Mouse (Mus musculus) limb, embryonic 14.5 days (tissue): Measurements from ENCODE around the gene Mrps6. TPM values are rescaled to one million over a fixed set of nuclear protein-coding genes. Genes with fewer than 3 reads are reported as not detected.

Experiments used
- ATAC-seq: fragments of 200-750 bp; cut with Nextera tagmentation; 2 replicates; pipeline ENCODE4 v1.8.0; 2017; ENCODE audit warnings: low read depth, moderate number of reproducible peaks, moderate TSS enrichment; ENCODE audit not compliant: low FRiP score
- DNase-seq: peaks from one replicate; pipeline ENCODE4 v3.0.0-alpha.2; 2015; ENCODE audit warnings: low spot score
- H3K27ac ChIP-seq: fragments of 300-500 bp; sonication (generic); replicated peaks from 2 replicates; pipeline ENCODE4 v1.5.1; 2014; ENCODE audit warnings: low read depth, mild to moderate bottlenecking, low read length, moderate library complexity, mixed read lengths
- H3K27me3 ChIP-seq: fragments of 300-500 bp; sonication (generic); 2 replicates; pipeline ENCODE4 v1.6.1; 2014; ENCODE audit warnings: low read length, mixed read lengths; ENCODE audit not compliant: control insufficient read depth, insufficient read depth
- H3K36me3 ChIP-seq: fragments of 300-500 bp; sonication (generic); 2 replicates; pipeline ENCODE4 v1.6.1; 2014; ENCODE audit warnings: mild to moderate bottlenecking, low read length, moderate library complexity, mixed read lengths; ENCODE audit not compliant: control insufficient read depth, insufficient read depth
- H3K4me1 ChIP-seq: fragments of 300-500 bp; sonication (generic); 2 replicates; pipeline ENCODE4 v1.6.1; 2014; ENCODE audit warnings: antibody characterized with exemption, low read length, mixed read lengths; ENCODE audit not compliant: control insufficient read depth, insufficient read depth
- H3K4me2 ChIP-seq: fragments of 300-500 bp; sonication (generic); replicated peaks from 2 replicates; pipeline ENCODE4 v1.6.1; 2014; ENCODE audit warnings: low read depth, mild to moderate bottlenecking, low read length, moderate library complexity; ENCODE audit not compliant: severe bottlenecking
- H3K4me3 ChIP-seq: fragments of 300-500 bp; sonication (generic); replicated peaks from 2 replicates; pipeline ENCODE4 v1.5.1; 2014; ENCODE audit warnings: low read length
- H3K9ac ChIP-seq: fragments of 300-500 bp; sonication (generic); 2 replicates; pipeline ENCODE4 v1.6.1; 2014; ENCODE audit warnings: mild to moderate bottlenecking, low read depth, low read length, moderate library complexity; ENCODE audit not compliant: severe bottlenecking
- H3K9me3 ChIP-seq: fragments of 300-500 bp; sonication (generic); 2 replicates; pipeline ENCODE4 v1.6.1; 2016; ENCODE audit warnings: low read length; ENCODE audit not compliant: control insufficient read depth
- POLR2A ChIP-seq: fragments of 200-500 bp; IDR thresholded peaks from 2 replicates; pipeline ENCODE4 v1.8.0; 2012; ENCODE audit warnings: inconsistent platforms, mild to moderate bottlenecking, moderate library complexity, borderline replicate concordance; ENCODE audit not compliant: insufficient read depth, insufficient read length; ENCODE audit errors: extremely low read depth
- WGBS: fragments of 180-500 bp; shearing (Covaris S2); extraction: QIAGEN DNeasy Blood & Tissue Kit; methylation state at CpG from one replicate; pipeline ENCODE4 v1.1.7; 2014; 5-methylcytosine and 5-hydroxymethylcytosine counted together
- polyA plus RNA-seq, 2 experiments: library from polyadenylated mRNA; depleted of rRNA in 1 of 2; stranded (reverse) in 1 of 2; unstranded in 1 of 2; fragments of >200 nt; fragmentation: Nextera tagmentation in 1 of 2; extraction: Ambion mirVana in 1 of 2; gene quantifications; 2 replicates each; pipeline versions ENCODE4 v1.2.1 to v1.2.3; 2012 to 2014

Mrps6 gene
- polyA plus RNA-seq, 2 experiments = 49.5 to 101 TPM

DNA sequence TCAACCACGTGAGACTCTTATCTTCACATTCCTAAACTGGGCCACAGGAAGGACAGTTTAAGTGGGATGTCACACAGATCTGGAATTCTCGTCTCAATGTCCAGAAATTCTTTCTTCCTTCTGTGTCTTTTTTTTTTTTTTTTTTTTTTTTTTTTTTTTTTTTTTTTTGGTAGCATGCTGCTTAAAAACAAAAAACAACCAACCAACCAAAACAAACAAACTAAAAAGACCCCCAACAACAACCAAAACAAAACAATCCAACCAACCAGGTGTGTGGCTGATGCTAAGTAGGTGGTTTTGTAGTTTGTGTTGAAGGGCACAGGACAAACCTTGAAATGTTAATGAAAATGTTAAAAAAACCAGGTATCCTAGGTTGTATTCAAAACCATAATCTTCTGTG, 1.4 kb upstream of the Mrps6 start:
- DNase-seq (no peak), ATAC-seq (no peak)
- Histone ChIP-seq H3K9me3 (peaks cover 10% of the 10 kb centered on the region), H3K27ac (no peak overlapping the region), H3K4me1 (peaks cover 12% of the 10 kb centered on the region; the same call in 1 of the 2 replicates), H3K4me2 (no peak overlapping the region), H3K36me3 (peaks cover 7% of the 10 kb centered on the region; the same call in 1 of the 2 replicates), H3K9ac (no peak overlapping the region), H3K27me3 (no peaks in the 10 kb centered on the region), H3K4me3 (no peak overlapping the region)
- WGBS = 60% methylated on average over 2 of the region's 2 CpGs
- no peak for TF ChIP-seq POLR2A

DNA sequence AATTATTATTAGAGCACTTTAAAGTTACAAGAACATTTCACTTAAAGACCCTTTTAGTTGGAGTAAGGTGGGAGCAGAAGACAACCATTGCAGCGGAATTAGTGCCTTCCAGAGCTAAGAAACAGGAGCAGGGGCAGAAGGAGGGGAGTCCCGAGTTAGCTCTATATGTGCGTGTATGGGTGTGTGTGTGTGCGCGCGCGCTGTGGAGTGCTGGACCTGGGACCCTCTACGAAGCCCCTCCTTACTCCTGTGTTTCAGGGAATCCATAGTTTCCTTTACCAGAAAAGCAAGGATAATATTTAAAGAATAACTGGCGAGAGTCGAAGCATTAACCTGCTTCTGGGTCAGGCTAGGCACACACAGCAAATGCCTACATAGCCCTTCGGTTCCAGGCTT, 616 bp upstream of the Mrps6 start:
- DNase-seq (no peak), ATAC-seq (peak; percentile 39; the same call in 1 of the 2 replicates)
- WGBS = 2% methylated on average over 11 of the region's 11 CpGs
- H3K9ac ChIP-seq = peak overlapping the region; percentile 79
- H3K27me3 ChIP-seq = no peaks in the 10 kb centered on the region
- H3K27ac ChIP-seq = peak overlapping the region; percentile 53
- peaks cover 12% of the 10 kb centered on the region; the same call in 1 of the 2 replicates for H3K4me1 ChIP-seq
- peaks cover 9% of the 10 kb centered on the region for H3K36me3 ChIP-seq
- H3K4me3 ChIP-seq = peak overlapping the region; percentile 87
- H3K4me2 ChIP-seq = peak overlapping the region; percentile 85
- TF ChIP-seq POLR2A = no peak
- peaks cover 10% of the 10 kb centered on the region for H3K9me3 ChIP-seq

DNA sequence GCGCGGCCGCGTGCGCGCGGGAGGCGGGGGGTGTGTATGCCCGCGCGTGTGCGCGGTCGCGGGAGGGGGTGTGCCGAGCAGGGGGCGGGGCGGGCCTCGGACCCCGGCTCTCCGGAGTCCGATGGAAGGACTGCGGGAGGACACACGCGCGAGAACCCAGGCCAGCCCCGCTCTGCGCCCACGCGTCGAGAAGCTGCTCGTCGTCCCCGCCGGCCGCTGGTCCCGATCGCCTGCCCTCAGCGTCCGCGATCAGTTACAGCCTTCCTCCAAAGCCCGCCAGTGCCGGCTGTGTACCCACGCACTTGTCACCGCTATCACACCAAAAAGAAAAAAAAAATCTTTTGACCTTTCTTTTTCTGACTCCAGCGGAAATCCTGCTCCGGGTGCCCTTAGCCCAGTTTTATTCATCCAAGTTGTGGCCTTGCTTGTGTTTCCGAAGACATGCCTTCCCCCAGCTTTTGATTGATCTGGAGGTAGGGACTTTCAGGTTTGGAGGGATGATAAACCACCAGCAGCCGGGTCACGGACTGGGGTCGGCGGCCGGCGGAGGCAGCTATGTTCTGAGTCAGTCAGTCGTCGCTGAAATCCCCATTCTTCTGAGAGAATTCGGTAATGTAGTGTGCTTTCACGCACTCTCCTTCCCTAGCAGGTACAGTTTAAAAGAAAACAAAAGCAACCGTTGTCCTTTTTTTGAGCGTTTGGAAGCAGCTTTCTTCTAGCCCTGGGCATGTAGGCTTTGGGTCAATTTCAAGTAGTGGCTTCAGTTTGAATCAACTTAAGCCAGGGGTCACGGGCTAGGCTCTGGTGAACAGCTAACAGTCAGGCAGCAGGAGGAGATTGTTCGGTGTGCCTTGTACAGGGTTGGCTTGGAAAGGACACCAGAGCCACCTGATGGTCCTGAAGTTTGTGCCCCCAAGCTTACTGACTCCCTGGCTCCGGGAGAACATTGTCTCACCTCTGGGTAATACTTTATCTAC, 862 bp downstream of the Mrps6 start:
- Histone ChIP-seq H3K4me3 (peak overlapping the region; percentile 87), H3K9me3 (peaks cover 5% of the 10 kb centered on the region), H3K27ac (no peak overlapping the region), H3K9ac (peak overlapping the region; percentile 79), H3K27me3 (no peaks in the 10 kb centered on the region), H3K4me2 (peak overlapping the region; percentile 85), H3K36me3 (peaks cover 18% of the 10 kb centered on the region), H3K4me1 (peaks cover 12% of the 10 kb centered on the region; the same call in 1 of the 2 replicates)
- TF ChIP-seq POLR2A = no peak
- 2% methylated on average over 50 of the region's 63 CpGs for WGBS
- DNase-seq (no peak), ATAC-seq (no peak)

DNA sequence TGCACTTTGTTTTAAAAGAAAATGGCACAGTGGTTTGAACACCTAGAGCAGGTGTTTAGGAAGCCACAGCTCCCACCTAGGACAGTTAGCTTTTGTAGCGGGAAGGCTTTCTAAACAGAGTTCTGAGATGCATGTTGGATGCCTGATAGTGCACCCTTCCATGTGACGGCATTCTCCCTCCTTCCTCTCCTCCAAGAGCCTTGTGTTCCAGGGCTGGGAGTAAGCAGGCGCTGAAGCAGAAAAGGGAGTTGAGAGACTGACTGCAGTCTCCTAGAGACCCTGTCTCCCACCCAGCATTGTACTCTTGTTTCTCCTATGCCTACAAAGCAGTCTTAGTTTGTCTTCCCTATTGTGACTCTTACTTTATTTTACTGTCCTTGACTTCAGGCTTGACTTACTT, 2.1 kb downstream of the Mrps6 start:
- Histone ChIP-seq H3K9me3 (no peaks in the 10 kb centered on the region), H3K27me3 (no peaks in the 10 kb centered on the region), H3K4me1 (peaks cover 12% of the 10 kb centered on the region; the same call in 1 of the 2 replicates), H3K4me3 (peak overlapping the region; percentile 11), H3K27ac (no peak overlapping the region), H3K36me3 (peaks cover 24% of the 10 kb centered on the region), H3K4me2 (peak overlapping the region; percentile 4; the same call in 1 of the 2 replicates), H3K9ac (0 out of 2 replicates have a peak overlapping the region, but pooled peaks have one; percentile 16)
- WGBS = 83% methylated on average over 3 of the region's 3 CpGs
- ATAC-seq = no peak
- no peak for DNase-seq
- TF ChIP-seq POLR2A = no peak

DNA sequence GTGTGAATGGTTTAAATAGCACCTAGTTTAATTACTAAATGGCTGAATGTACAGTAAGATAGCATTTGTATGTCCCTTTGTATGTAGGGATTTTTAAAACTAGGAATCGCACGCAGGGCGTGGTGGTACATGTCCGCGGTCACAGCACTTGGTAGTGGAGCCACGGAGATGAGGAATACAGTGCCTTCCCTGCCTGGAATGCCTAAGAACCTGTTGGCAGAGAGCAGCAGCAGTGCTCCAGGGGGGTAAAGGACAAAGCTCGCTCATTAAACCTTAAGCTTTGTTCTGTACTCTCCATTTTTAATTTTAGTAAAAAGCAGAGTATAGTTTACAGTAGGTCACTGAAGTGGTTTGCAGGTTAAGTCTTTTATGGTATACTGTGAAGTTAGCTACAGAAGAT, 3.5 kb downstream of the Mrps6 start:
- H3K4me1 ChIP-seq = peaks cover 12% of the 10 kb centered on the region; the same call in 1 of the 2 replicates
- no peaks in the 10 kb centered on the region for H3K27me3 ChIP-seq
- no peak overlapping the region for H3K4me3 ChIP-seq
- H3K4me2 ChIP-seq = no peak overlapping the region
- no peak for ATAC-seq
- DNase-seq = no peak
- 97% methylated on average over 7 of the region's 7 CpGs for WGBS
- no peak for TF ChIP-seq POLR2A
- H3K36me3 ChIP-seq = peaks cover 30% of the 10 kb centered on the region
- no peak overlapping the region for H3K9ac ChIP-seq
- H3K27ac ChIP-seq = no peak overlapping the region
- H3K9me3 ChIP-seq = no peaks in the 10 kb centered on the region
